Mouse (Mus musculus) liver, adult 2 months (tissue): ENCODE results near the gene Abcc12.

Experiments
- CTCF ChIP-seq: fragments of 200-500 bp; IDR thresholded peaks from 2 replicates; pipeline ENCODE4 v1.5.1; 2011; ENCODE audit warnings: low read depth, low read length, control low read depth
- POLR2A ChIP-seq: fragments of 200-500 bp; IDR thresholded peaks from 2 replicates; pipeline ENCODE4 v1.6.1; 2011; ENCODE audit warnings: low read length, control low read depth; ENCODE audit not compliant: insufficient read depth; ENCODE audit errors: extremely low read depth

DNA sequence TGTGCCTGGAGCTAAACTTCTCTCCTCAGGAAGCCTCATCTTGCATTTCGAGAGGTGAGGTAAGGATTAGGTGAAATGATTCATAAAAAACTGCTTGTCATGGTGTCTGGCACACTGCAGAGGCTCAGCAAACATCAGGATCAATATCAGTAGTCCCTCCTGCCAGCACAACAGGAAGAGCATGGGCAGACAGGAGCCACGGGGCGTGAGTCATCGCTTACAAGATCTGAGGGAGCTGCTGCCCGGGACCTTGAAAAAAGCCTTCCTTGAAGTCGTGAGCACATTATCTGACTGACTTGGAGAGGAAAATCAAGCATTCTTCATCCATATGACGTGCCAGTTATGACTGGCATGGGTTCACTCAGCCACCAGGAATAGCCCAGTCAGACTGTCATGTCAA lies 79.1 kb downstream of the Abcc12 start:
- no peak for TF ChIP-seq CTCF
- no peak for TF ChIP-seq POLR2A
